Mouse (Mus musculus): Measurements from ENCODE around the gene Wdr92.
"Not testable (repeated sequence)": the region's sequence is repeated elsewhere in the genome, so short reads cannot be mapped to it uniquely, and the experiment has no call there.

Wdr92 gene

GRCm38 (mm10) chr11:17211258-17212140 lies 29.6 kb downstream of the Wdr92 start, which contains the start of gene Pno1:
Gene Pno1 (minus strand): TSS chr11:17211568.
- DNase-seq (ENCODE audit: low read depth, low spot score), result peak; percentile 99

GRCm38 (mm10) chr11:17212141-17212495 lies 30.2 kb downstream of the Wdr92 start:
- DNase-seq (ENCODE audit: low read depth, low spot score), result peak; percentile 68

- no peak for DNase-seq (ENCODE audit: low read depth, low spot score)
Measured at GRCm38 (mm10) chr11:17212903-17213509, 31.1 kb downstream of the Wdr92 start.

GRCm38 (mm10) chr11:17215475-17215874 lies 33.6 kb downstream of the Wdr92 start:
- peak; percentile 57 for DNase-seq (ENCODE audit: low read depth, low spot score)

GRCm38 (mm10) chr11:17221126-17221525 lies 39.2 kb downstream of the Wdr92 start:
- DNase-seq (ENCODE audit: low read depth, low spot score), result no peak

GRCm38 (mm10) chr11:17232792-17233191 lies 50.9 kb downstream of the Wdr92 start:
- DNase-seq (ENCODE audit: low read depth, low spot score), result no peak

GRCm38 (mm10) chr11:17236449-17237037 lies 54.6 kb downstream of the Wdr92 start:
- DNase-seq (ENCODE audit: low read depth, low spot score), result peak; percentile 29

GRCm38 (mm10) chr11:17238598-17238997 lies 56.7 kb downstream of the Wdr92 start:
- DNase-seq (ENCODE audit: low read depth, low spot score), result not testable (repeated sequence)

GRCm38 (mm10) chr11:17248715-17249114 lies 66.8 kb downstream of the Wdr92 start:
- no peak for DNase-seq (ENCODE audit: low read depth, low spot score)

GRCm38 (mm10) chr11:17256813-17257365 lies 75.0 kb downstream of the Wdr92 start:
- DNase-seq (ENCODE audit: low read depth, low spot score), result no peak

GRCm38 (mm10) chr11:17257443-17257842 lies 75.5 kb downstream of the Wdr92 start, which contains the start of gene C1d:
Gene C1d (plus strand): TSS chr11:17257579.
- peak; percentile 99 for DNase-seq (ENCODE audit: low read depth, low spot score)

- DNase-seq (ENCODE audit: low read depth, low spot score), result no peak
Measured at GRCm38 (mm10) chr11:17257861-17258260, 76.0 kb downstream of the Wdr92 start.

- DNase-seq (ENCODE audit: low read depth, low spot score), result no peak
Measured at GRCm38 (mm10) chr11:17267176-17267575, 85.3 kb downstream of the Wdr92 start.

GRCm38 (mm10) chr11:17268801-17269200 lies 86.9 kb downstream of the Wdr92 start:
- no peak for DNase-seq (ENCODE audit: low read depth, low spot score)

GRCm38 (mm10) chr11:17279959-17280358 lies 98.1 kb downstream of the Wdr92 start:
- peak; percentile 74 for DNase-seq (ENCODE audit: low read depth, low spot score)

Data from brain, adult 2 months (tissue).